Mouse (Mus musculus) ES-Bruce4 (cell line): Measurements from ENCODE around the gene Shisa9. TPM values are rescaled to one million over a fixed set of nuclear protein-coding genes. Genes with fewer than 3 reads are reported as not detected.
A peak's percentile ranks its signal among the peaks of the same experiment; 100 is the strongest.

Experiments used
- H3K27ac ChIP-seq: 2 replicates; pipeline ENCODE4 v1.5.1; 2012; ENCODE audit warnings: low read length, inconsistent platforms; ENCODE audit not compliant: insufficient read depth
- H3K27me3 ChIP-seq: 2 replicates; pipeline ENCODE4 v1.6.1; 2012; ENCODE audit warnings: mild to moderate bottlenecking, low read length, inconsistent platforms; ENCODE audit not compliant: control insufficient read depth, poor library complexity, insufficient read depth, severe bottlenecking
- H3K36me3 ChIP-seq: 2 replicates; pipeline ENCODE4 v1.6.1; 2012; ENCODE audit warnings: inconsistent platforms, mild to moderate bottlenecking, low read length, moderate library complexity; ENCODE audit not compliant: control insufficient read depth, poor library complexity, insufficient read depth, severe bottlenecking
- H3K4me1 ChIP-seq: one replicate; pipeline ENCODE4 v1.8.1; 2011; ENCODE audit warnings: low read length; ENCODE audit not compliant: control insufficient read depth, insufficient read depth
- H3K4me3 ChIP-seq: 2 replicates; pipeline ENCODE4 v1.5.1; 2011; ENCODE audit warnings: low read depth, mild to moderate bottlenecking, low read length
- H3K9ac ChIP-seq: 2 replicates; pipeline ENCODE4 v1.6.1; 2012; ENCODE audit warnings: low read depth, mild to moderate bottlenecking, inconsistent platforms; ENCODE audit not compliant: poor library complexity, severe bottlenecking
- H3K9me3 ChIP-seq: replicated peaks from 2 replicates; pipeline ENCODE4 v1.6.1; 2012; ENCODE audit warnings: mild to moderate bottlenecking, low read length, inconsistent platforms; ENCODE audit not compliant: control insufficient read depth, poor library complexity, insufficient read depth, severe bottlenecking
- CTCF ChIP-seq: IDR thresholded peaks from one replicate; pipeline ENCODE4 v1.8.1; 2011; ENCODE audit warnings: low read depth, low read length
- EP300 ChIP-seq: IDR thresholded peaks from 2 replicates; pipeline ENCODE4 v1.6.1; 2011; ENCODE audit warnings: low read depth, low read length; ENCODE audit not compliant: insufficient read depth
- POLR2A ChIP-seq: IDR thresholded peaks from one replicate; pipeline ENCODE4 v1.8.1; 2011; ENCODE audit warnings: low read length; ENCODE audit not compliant: insufficient read depth
- polyA plus RNA-seq: library from polyadenylated mRNA; stranded (reverse); fragments of >200 nt; gene quantifications from 2 replicates; pipeline ENCODE4 v1.2.4, GENCODE M21; 2011; ENCODE audit warnings: low read depth; ENCODE audit not compliant: missing spikeins, insufficient read depth, insufficient read length

Gene Shisa9
- polyA plus RNA-seq, 1 experiment: 0.46 TPM

DNA sequence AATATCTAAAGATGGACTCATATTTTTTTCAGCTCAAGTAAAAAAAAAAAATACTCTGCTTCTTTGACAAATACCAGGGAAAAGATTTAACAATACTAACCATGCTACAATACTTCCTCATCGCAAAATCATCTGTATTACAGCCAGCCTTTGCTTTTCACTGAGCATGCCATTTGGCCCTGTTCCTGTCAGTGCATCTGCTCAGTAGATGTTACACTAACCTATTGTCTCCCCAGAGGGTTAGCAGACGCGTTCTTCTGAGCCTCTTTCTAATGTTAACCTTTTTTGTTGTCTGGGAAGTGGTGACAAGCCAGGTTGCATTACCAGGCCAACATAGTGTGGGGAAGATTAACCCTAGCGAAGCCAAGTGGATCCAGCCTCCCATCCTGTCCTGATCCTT, 10.2 kb upstream of the Shisa9 start:
- Histone ChIP-seq H3K9ac (no peak overlapping the region), H3K9me3 (no peaks in the 10 kb centered on the region), H3K27me3 (no peaks in the 10 kb centered on the region), H3K4me1 (no peaks in the 10 kb centered on the region), H3K4me3 (no peak overlapping the region), H3K27ac (no peak overlapping the region), H3K36me3 (no peaks in the 10 kb centered on the region)
- TF ChIP-seq EP300: no peak
- no peak for TF ChIP-seq CTCF
- no peak for TF ChIP-seq POLR2A

DNA sequence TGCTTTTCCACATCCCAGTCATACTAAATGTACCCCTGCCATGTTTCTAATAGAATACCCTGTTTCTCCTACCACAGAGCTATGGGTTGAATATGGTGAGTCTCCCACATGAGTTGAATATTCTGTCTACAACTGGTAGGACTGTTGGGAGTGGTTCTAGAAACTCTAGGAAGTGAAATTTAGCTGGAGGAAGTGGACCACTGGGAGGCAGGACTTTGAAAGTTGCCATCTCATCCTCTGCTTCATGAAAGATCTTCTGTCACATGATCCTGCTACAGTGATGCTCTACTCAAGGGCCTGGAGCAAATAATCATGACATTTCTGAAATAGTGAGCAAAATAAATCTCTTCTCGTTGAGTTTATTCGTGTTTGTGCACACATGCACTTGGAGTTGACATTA, 7.2 kb upstream of the Shisa9 start:
- no peaks in the 10 kb centered on the region for H3K36me3 ChIP-seq
- H3K4me3 ChIP-seq: no peak overlapping the region
- H3K27me3 ChIP-seq: no peaks in the 10 kb centered on the region
- H3K9ac ChIP-seq: no peak overlapping the region
- H3K9me3 ChIP-seq: no peaks in the 10 kb centered on the region
- H3K4me1 ChIP-seq: no peaks in the 10 kb centered on the region
- no peak for TF ChIP-seq POLR2A
- no peak for TF ChIP-seq EP300
- TF ChIP-seq CTCF: no peak
- H3K27ac ChIP-seq: no peak overlapping the region

DNA sequence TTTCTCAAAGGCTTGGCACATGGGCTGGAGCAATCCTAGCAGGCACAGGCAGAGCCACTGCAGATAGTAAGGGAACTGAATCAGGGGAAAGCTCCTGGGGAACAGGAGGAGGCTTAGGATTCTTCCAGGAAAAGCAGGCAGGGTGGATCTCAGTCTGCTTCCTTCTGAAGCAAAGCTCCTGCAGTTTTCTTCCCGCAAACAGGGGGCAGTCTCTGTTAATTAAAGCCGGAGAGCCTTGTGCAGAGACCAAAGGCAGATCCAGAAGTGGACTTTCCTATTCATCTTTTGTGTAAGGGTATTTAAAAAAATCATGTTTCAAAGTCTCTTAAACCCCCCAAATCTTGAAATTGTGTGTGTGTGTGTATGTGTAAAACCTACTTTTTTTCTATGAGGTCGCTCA, 3.1 kb upstream of the Shisa9 start:
- TF ChIP-seq CTCF (peak; percentile 13), POLR2A (no peak)
- Histone ChIP-seq H3K36me3 (no peaks in the 10 kb centered on the region), H3K9me3 (no peaks in the 10 kb centered on the region), H3K4me1 (no peaks in the 10 kb centered on the region), H3K9ac (no peak overlapping the region), H3K27me3 (peaks cover 7% of the 10 kb centered on the region), H3K27ac (no peak overlapping the region), H3K4me3 (no peak overlapping the region)

DNA sequence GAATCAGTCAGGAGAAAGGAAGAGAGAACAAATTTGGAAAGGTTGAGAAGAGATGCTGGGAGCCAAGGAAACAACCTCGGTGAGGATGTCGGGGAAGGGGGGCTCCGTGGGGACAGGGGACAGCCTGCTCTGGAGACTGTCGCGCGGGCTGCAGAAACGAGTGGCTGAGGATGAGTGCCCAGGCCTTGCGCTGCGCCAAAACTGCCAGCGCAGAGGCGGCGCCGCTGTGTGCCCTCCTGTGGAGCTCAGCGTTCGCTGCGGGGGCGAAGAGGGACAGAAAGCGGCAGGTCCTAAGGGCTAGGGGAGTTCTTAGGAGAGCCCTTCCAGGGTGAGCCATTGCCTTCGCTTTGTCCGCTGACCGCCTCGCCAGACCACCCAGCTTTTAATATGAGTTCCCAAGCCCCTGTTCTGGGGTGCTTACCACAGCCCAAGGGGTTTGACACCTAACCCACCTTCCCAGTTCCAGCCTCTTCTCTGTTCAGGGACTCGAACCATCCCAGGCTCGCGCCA, 752 bp upstream of the Shisa9 start:
- H3K9me3 ChIP-seq: no peaks in the 10 kb centered on the region
- TF ChIP-seq POLR2A: no peak
- no peak for TF ChIP-seq CTCF
- no peak for TF ChIP-seq EP300
- H3K27ac ChIP-seq: no peak overlapping the region
- H3K4me1 ChIP-seq: no peaks in the 10 kb centered on the region
- H3K4me3 ChIP-seq: peak overlapping the region; percentile 80
- peaks cover 7% of the 10 kb centered on the region for H3K27me3 ChIP-seq
- no peak overlapping the region for H3K9ac ChIP-seq
- H3K36me3 ChIP-seq: no peaks in the 10 kb centered on the region

DNA sequence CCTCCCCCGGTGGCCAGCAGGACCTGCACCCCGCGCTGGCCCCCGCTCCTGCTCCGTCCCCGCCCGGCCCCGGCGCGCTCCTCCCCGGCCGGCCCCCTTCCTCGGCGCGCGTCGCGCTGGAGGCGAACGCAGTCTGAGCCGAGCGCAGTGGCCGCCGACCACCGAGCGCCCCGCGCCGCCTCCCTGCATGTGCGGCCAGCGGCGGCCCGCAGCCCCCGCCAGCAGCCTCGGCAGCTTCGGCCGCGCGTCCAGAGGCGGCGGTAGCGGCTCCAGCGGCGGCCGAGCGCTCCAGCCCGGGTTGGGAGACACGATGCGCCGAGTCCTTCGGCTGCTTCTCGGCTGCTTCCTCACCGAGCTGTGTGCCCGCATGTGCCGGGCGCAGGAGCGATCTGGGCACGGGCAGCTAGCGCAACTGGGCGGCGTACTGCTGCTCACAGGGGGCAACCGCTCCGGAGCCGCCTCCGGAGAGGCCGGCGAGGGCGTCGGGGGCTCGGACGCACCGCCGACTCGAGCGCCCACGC, 418 bp downstream of the Shisa9 start:
- Histone ChIP-seq H3K36me3 (no peaks in the 10 kb centered on the region), H3K9me3 (no peaks in the 10 kb centered on the region), H3K27ac (no peak overlapping the region), H3K27me3 (peaks cover 7% of the 10 kb centered on the region), H3K4me1 (no peaks in the 10 kb centered on the region), H3K4me3 (peak overlapping the region; percentile 80), H3K9ac (peak overlapping the region; percentile 48)
- TF ChIP-seq CTCF (no peak), POLR2A (no peak), EP300 (no peak)

DNA sequence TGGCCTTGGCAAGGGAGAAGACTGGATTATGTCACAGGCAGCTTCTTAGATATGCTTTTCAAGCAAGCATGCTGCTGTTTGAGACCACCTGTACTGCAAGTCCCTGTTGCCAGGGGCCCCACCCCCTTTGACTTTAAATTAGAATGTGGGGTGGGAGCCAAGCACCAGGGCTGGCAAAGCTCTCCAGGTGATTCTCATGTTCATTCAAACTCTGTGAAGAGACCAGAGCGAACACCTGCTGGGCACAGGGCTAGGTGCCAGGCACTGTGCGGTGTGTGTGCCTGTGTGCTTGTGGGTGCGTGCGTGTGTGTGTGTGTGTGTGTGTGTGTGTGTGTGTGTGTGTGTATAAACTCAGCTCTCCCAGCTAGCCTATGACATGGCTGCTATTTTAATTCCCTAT, 3.1 kb downstream of the Shisa9 start:
- no peaks in the 10 kb centered on the region for H3K9me3 ChIP-seq
- H3K4me3 ChIP-seq: no peak overlapping the region
- H3K36me3 ChIP-seq: no peaks in the 10 kb centered on the region
- H3K4me1 ChIP-seq: no peaks in the 10 kb centered on the region
- no peak overlapping the region for H3K9ac ChIP-seq
- H3K27ac ChIP-seq: no peak overlapping the region
- peaks cover 7% of the 10 kb centered on the region for H3K27me3 ChIP-seq
- no peak for TF ChIP-seq EP300
- TF ChIP-seq POLR2A: no peak
- no peak for TF ChIP-seq CTCF
